Mouse (Mus musculus): ENCODE data around the gene Actl11. TPM values are rescaled to one million over a fixed set of nuclear protein-coding genes. Genes with fewer than 3 reads are reported as not detected.

Actl11 gene
- polyA plus RNA-seq, 1 experiment from 2014 or later, result not detected

DNA sequence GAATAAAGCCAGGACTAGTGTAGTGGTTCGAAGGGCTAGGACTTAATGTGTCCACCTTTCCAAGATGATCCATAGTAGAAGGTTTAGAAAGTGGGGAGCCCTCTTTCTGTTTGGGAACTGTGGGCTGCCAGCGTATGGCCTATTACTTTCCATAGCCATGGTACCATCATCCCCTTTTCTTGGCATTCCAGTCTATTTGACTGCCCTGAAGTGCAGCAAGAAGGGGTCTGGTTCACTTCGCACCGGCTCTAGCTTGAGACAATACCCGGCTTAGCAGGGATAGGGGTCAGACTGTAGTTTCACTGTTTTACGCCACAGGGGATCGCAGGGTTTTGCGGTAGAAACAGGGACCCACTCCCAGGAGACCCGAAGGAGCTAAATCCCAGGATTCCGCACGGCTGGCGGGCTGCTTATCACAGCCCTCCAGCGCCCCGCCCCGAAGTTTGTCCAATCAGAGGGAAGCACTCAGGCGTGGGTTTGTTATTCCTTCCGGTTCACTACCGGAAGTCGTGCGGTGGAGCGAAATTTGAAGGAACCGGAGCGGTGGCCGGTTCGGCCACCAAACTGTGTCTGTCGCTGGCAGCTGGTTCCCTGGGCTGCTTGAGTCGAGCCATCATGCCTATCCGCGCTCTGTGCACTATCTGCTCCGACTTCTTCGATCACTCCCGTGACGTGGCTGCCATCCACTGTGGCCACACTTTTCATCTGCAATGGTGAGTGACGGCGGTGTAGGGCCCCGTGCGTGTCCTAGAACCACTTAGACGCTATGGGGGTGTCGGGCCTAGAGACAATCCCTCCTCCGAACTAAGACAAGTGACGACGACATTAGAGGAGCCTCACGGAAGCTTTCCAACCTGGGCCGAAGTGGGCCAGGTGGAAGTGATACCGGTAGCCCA is 22.4 kb downstream of the Actl11 start:
- Histone ChIP-seq H3K36me3 (peaks cover 36% of the 10 kb centered on the region), H3K9me3 (no peaks in the 10 kb centered on the region), H3K4me3 (peak overlapping the region; percentile 86), H3K4me1 (replicated peaks) (peaks cover 26% of the 10 kb centered on the region), H3K27me3 (ENCODE audit: insufficient read depth, poor library complexity, severe bottlenecking) (no peaks in the 10 kb centered on the region), H3K27ac (peak overlapping the region; percentile 91)
- 13% methylated on average over 45 of the region's 45 CpGs for WGBS
- peak; percentile 93 for DNase-seq (ENCODE audit: low spot score)

DNA sequence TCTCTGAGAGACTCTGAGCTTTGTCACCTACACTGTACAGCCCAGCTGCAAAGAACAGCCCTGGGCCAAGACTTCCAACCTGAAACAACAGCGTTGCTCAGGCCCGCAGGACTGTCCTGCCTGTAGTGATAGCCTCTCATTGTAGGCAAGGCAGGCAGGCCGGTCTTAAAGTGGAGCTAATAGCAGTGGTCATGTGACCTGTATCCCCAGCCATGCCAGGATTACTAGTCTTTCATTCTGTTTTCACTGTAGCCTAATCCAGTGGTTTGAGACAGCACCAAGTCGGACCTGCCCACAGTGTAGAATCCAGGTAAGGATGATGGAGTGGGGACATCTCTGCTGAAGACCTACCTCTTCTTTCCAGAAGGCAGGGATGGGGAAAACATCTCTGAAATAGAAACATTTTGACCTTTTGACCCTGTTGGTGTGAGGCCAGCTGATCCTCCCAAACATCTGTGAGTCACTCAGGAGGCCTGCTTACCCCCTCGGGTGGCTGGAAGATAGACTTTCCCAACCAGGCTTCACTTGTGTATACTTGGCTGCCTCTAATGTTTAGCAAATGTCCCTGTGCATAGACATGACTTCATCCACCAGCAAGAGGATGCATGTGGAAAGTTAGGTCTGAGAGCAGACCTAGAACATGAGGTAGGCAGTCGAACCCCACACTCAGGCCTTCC is 27.5 kb downstream of the Actl11 start:
- Histone ChIP-seq H3K36me3 (peaks cover 61% of the 10 kb centered on the region), H3K9me3 (no peaks in the 10 kb centered on the region), H3K4me1 (replicated peaks) (peaks cover 38% of the 10 kb centered on the region), H3K4me3 (no peak overlapping the region), H3K27me3 (ENCODE audit: insufficient read depth, poor library complexity, severe bottlenecking) (no peaks in the 10 kb centered on the region), H3K27ac (no peak overlapping the region)
- DNase-seq (ENCODE audit: low spot score), result no peak
- WGBS, result 84% methylated on average over 6 of the region's 6 CpGs

DNA sequence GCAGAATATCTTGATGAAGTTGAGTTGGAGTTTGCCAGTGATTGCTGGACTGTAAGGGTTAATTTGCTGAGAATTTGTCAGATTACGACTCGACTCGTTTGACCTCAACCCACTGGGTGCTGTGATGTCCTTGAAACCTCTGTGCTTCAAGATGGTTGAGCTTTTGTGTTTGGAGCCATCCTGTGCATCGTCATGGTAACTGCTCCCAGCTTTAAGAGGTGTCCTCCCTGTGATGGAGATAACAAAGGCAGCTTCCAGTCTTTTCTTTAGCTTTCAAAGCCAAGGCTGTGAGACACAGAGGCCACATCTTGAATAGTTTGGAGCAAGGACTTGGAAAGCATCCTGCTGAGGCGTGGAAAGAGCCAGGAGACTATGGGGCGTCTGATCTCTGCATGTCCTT is 28.9 kb downstream of the Actl11 start:
- peaks cover 38% of the 10 kb centered on the region for H3K4me1 ChIP-seq (replicated peaks)
- peaks cover 75% of the 10 kb centered on the region for H3K36me3 ChIP-seq
- DNase-seq (ENCODE audit: low spot score), result no peak
- 43% methylated on average over 6 of the region's 6 CpGs for WGBS
- H3K27me3 ChIP-seq (ENCODE audit: insufficient read depth, poor library complexity, severe bottlenecking), result no peaks in the 10 kb centered on the region
- no peaks in the 10 kb centered on the region for H3K9me3 ChIP-seq
- peak overlapping the region; percentile 30; the same call in 1 of the 2 replicates for H3K27ac ChIP-seq
- no peak overlapping the region for H3K4me3 ChIP-seq

DNA sequence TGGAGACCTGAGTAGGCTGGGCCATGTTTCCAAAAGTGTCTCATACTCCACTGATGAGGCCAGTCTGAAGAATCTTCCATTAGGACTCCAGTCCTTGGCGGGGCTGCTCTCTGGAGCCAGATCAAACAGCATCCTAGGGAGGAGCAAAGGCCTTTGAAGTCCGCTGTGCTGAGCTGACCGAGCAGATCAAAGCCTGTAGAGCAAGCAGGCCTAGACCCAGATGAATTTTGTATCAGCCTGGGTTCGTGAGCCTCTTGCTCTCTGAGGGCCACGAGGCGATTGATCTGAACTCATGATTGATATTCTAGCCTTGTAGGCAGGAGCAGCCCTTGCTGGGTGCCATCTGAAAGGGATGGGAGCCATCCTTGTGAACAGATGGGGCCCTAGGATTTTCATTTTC is 31.6 kb downstream of the Actl11 start:
- no peak overlapping the region for H3K27ac ChIP-seq
- H3K36me3 ChIP-seq, result peaks cover 97% of the 10 kb centered on the region
- H3K9me3 ChIP-seq, result no peaks in the 10 kb centered on the region
- DNase-seq (ENCODE audit: low spot score), result no peak
- H3K4me1 ChIP-seq (replicated peaks), result peaks cover 35% of the 10 kb centered on the region
- no peaks in the 10 kb centered on the region for H3K27me3 ChIP-seq (ENCODE audit: insufficient read depth, poor library complexity, severe bottlenecking)
- no peak overlapping the region for H3K4me3 ChIP-seq
- WGBS, result 74% methylated on average over 6 of the region's 6 CpGs

DNA sequence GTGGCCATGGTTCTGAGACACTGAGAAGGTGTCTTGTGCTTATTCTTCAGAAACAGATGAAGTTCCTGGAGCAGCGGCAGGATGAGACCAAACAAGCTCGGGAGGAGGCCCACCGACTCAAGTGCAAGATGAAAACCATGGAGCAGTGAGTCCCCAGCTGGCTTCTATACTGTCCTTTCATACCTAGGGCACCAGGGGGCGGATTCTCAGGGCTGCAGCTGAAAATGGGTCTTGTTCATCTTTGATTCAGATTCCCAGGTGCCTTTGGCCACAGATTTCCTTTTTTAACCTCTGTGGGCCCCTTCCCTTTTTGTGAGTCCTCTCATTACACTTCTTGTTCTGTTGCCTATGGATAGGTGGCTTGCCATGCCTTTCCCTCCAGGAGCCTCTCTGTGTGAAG is 32.7 kb downstream of the Actl11 start:
- H3K4me1 ChIP-seq (replicated peaks), result peaks cover 30% of the 10 kb centered on the region
- no peaks in the 10 kb centered on the region for H3K9me3 ChIP-seq
- no peak overlapping the region for H3K4me3 ChIP-seq
- no peak overlapping the region for H3K27ac ChIP-seq
- H3K36me3 ChIP-seq, result peaks cover 100% of the 10 kb centered on the region
- no peak for DNase-seq (ENCODE audit: low spot score)
- WGBS, result 82% methylated on average over 4 of the region's 4 CpGs
- H3K27me3 ChIP-seq (ENCODE audit: insufficient read depth, poor library complexity, severe bottlenecking), result no peaks in the 10 kb centered on the region

DNA sequence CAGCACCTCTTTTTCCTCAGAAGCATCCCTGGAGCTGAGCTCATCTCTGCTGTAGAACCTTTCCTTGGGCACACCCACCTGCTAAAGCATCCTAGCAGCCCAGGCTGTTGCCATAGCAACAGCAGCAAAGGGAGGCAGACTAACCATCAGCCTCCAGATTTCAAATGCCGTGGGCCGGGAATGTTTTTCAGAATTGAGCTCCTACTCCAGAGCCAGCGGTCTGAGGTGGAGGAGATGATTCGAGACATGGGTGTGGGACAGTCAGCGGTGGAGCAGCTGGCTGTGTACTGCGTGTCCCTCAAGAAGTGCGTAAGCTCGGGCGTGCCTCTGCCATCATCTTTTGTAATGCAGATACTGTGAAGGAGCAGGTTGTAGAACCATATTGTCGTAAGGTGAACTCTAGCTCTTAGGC is 33.1 kb downstream of the Actl11 start:
- no peak overlapping the region for H3K4me3 ChIP-seq
- DNase-seq (ENCODE audit: low spot score), result no peak
- WGBS, result 81% methylated on average over 10 of the region's 10 CpGs
- H3K36me3 ChIP-seq, result peaks cover 100% of the 10 kb centered on the region
- no peaks in the 10 kb centered on the region for H3K27me3 ChIP-seq (ENCODE audit: insufficient read depth, poor library complexity, severe bottlenecking)
- peaks cover 29% of the 10 kb centered on the region for H3K4me1 ChIP-seq (replicated peaks)
- no peaks in the 10 kb centered on the region for H3K9me3 ChIP-seq
- H3K27ac ChIP-seq, result no peak overlapping the region

DNA sequence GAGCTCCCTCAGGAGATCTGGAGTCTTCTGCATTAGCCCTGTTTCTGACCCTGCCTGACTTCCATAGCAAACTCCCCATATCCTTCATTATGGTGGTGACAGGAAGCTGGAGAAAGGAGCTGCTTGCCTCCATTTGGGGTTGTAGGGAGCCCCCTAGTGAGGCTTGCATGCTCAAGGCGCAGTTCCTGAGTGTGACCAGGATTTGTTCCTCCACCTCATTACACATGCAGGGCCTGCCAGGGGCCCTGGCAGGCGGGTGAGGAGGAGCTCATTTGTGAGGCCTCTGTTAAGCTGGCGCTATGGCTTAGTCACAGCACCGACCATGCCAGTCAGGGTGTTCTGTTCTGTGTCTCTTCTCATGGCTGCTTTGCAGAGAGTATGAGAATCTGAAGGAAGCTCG is 33.6 kb downstream of the Actl11 start:
- H3K9me3 ChIP-seq, result no peaks in the 10 kb centered on the region
- peaks cover 25% of the 10 kb centered on the region for H3K4me1 ChIP-seq (replicated peaks)
- no peaks in the 10 kb centered on the region for H3K27me3 ChIP-seq (ENCODE audit: insufficient read depth, poor library complexity, severe bottlenecking)
- no peak for DNase-seq (ENCODE audit: low spot score)
- WGBS, result 62% methylated on average over 5 of the region's 5 CpGs
- H3K36me3 ChIP-seq, result peaks cover 100% of the 10 kb centered on the region
- H3K4me3 ChIP-seq, result no peak overlapping the region
- no peak overlapping the region for H3K27ac ChIP-seq

DNA sequence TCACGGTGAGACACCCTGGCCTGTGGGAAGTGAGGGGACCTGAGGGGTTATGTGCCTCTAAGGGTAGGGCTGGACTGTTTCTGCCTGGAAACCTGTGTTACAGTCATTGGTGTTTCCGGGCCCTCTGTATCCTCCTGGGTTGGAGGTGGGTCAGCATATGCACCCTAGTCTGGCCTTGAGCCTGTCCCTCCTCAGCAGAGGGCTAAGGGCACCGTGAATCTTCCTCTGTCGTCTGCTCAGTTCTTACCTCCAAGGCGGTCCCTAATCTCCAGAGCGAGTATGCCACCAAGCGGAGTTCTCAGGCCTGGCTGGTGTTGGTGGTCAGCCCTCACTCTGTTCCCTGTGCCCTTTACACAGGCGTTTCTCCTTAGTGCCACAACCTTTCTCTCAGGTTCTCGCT is 34.6 kb downstream of the Actl11 start:
- no peak overlapping the region for H3K27ac ChIP-seq
- no peak overlapping the region for H3K4me3 ChIP-seq
- WGBS, result 87% methylated on average over 9 of the region's 9 CpGs
- H3K9me3 ChIP-seq, result no peaks in the 10 kb centered on the region
- H3K36me3 ChIP-seq, result peaks cover 98% of the 10 kb centered on the region
- DNase-seq (ENCODE audit: low spot score), result no peak
- peaks cover 16% of the 10 kb centered on the region for H3K4me1 ChIP-seq (replicated peaks)
- H3K27me3 ChIP-seq (ENCODE audit: insufficient read depth, poor library complexity, severe bottlenecking), result no peaks in the 10 kb centered on the region

DNA sequence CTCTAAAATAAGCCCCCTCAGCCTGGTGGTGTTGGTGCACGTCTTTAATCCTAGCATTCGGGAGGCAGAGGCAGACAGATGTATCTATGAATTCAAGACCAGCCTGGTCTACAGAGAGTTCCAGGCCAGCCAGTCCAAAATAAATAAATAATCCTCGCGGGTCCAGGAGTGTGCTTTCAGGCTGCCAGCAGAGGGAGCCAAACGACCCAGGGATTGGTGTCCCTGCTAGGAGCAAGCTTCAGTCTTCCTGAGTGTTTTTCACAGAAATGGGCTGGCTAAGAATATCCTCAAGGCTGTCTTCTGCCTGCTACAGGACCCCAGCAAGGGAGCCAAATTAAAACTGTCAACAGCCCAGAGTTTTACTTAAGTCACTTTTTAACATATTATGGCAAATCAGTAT is 35.4 kb downstream of the Actl11 start:
- H3K9me3 ChIP-seq, result no peaks in the 10 kb centered on the region
- no peak overlapping the region for H3K4me3 ChIP-seq
- no peaks in the 10 kb centered on the region for H3K27me3 ChIP-seq (ENCODE audit: insufficient read depth, poor library complexity, severe bottlenecking)
- peak; percentile 85 for DNase-seq (ENCODE audit: low spot score)
- H3K4me1 ChIP-seq (replicated peaks), result peaks cover 16% of the 10 kb centered on the region
- peaks cover 98% of the 10 kb centered on the region for H3K36me3 ChIP-seq
- H3K27ac ChIP-seq, result no peak overlapping the region
- 28% methylated on average over 5 of the region's 5 CpGs for WGBS

DNA sequence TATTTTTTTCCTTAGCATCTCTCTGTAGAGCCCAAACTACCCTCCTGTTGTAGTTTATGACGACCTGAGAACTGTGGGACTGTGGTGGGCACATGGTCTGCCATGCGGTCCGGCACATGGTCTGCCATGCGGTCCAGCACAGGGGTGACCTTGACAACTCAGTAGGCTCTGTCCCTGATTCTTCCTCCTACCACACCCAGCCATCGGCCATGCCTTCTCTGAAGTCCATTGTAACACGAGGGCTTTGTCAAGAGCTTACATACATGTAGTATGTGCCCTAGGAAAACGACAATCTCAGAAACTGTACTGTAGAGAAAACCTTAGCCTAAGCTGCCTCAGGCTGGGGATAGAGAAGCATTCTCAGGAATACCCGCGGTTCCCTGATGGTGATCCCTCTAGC is 36.4 kb downstream of the Actl11 start:
- Histone ChIP-seq H3K36me3 (peaks cover 98% of the 10 kb centered on the region), H3K9me3 (no peaks in the 10 kb centered on the region), H3K27ac (no peak overlapping the region), H3K4me3 (no peak overlapping the region), H3K4me1 (replicated peaks) (peaks cover 16% of the 10 kb centered on the region), H3K27me3 (ENCODE audit: insufficient read depth, poor library complexity, severe bottlenecking) (no peaks in the 10 kb centered on the region)
- 92% methylated on average over 9 of the region's 9 CpGs for WGBS
- no peak for DNase-seq (ENCODE audit: low spot score)

DNA sequence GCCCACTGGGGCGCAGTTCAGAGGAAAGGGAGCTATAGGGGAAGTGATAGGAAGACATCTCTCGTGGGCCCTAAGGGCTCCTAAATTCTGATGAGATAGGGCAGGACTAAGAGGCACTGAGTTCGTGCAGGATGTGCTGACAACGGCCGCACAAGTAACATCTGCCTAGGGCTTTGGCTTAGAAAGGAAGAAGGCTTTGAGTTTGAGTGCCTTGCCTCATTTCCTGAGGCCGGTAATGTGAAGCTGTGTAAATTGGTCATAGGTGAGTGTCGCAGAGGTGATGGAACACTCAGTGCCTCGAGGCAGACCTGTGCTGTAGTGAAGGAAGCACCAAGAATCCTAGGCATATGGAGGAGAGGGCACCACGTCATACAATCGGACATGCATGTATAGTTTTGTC is 38.4 kb downstream of the Actl11 start:
- H3K27me3 ChIP-seq (ENCODE audit: insufficient read depth, poor library complexity, severe bottlenecking), result no peaks in the 10 kb centered on the region
- DNase-seq (ENCODE audit: low spot score), result no peak
- H3K4me3 ChIP-seq, result no peak overlapping the region
- no peaks in the 10 kb centered on the region for H3K9me3 ChIP-seq
- H3K27ac ChIP-seq, result no peak overlapping the region
- 92% methylated on average over 10 of the region's 10 CpGs for WGBS
- H3K36me3 ChIP-seq, result peaks cover 98% of the 10 kb centered on the region
- peaks cover 5% of the 10 kb centered on the region; the same call in 1 of the 2 replicates for H3K4me1 ChIP-seq (replicated peaks)

DNA sequence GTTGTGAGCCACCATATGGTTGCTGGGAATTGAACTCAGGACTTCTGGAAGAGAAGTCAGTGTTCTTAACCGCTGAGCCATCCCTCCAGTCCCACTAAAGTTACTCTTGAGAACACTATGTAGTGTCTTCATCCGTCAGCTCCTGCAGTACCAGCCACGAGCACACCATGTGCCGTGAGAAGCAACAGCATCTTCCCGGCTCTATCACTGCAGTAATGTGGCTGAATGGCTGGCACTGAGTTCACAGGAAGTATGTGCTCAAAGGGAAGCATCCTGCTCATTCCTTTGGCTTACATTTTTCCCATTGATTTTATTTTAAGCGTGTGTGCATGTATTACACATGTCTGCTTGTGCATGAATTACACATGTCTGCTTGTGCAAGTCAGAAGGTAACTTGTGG is 39.2 kb downstream of the Actl11 start:
- Histone ChIP-seq H3K27ac (no peak overlapping the region), H3K9me3 (no peaks in the 10 kb centered on the region), H3K27me3 (ENCODE audit: insufficient read depth, poor library complexity, severe bottlenecking) (no peaks in the 10 kb centered on the region), H3K4me1 (replicated peaks) (no peaks in the 10 kb centered on the region), H3K36me3 (peaks cover 97% of the 10 kb centered on the region), H3K4me3 (no peak overlapping the region)
- WGBS, result 90% methylated on average over 6 of the region's 6 CpGs
- DNase-seq (ENCODE audit: low spot score), result no peak

DNA sequence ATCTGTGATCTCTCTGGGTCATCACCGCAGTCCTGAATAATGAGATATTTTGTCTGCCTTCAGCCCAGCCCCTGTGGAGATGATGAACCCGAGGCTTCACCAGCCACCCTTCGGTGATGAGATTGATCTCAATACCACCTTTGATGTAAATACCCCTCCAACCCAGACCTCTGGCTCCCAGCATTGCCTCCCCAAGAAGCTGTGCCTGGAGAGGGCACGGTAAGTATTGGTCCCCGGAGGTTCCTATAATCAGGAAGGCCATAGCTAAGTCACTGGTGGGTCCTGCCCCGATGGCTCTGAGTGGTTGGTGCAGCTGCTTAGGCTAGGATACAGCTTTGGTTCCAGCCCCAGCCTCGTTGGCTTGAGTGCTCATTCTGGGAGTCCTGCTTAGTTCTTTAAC is 40.3 kb downstream of the Actl11 start:
- Histone ChIP-seq H3K36me3 (peaks cover 93% of the 10 kb centered on the region), H3K27me3 (ENCODE audit: insufficient read depth, poor library complexity, severe bottlenecking) (no peaks in the 10 kb centered on the region), H3K4me1 (replicated peaks) (no peaks in the 10 kb centered on the region), H3K4me3 (no peak overlapping the region), H3K27ac (no peak overlapping the region), H3K9me3 (no peaks in the 10 kb centered on the region)
- DNase-seq (ENCODE audit: low spot score), result no peak
- WGBS, result 93% methylated on average over 7 of the region's 7 CpGs

Measured in hindbrain, embryonic 10.5 days (tissue).